Mouse (Mus musculus): ENCODE data around the gene Naa10.

Naa10 gene

GRCm38 (mm10) chrX:73921823-73922549 lies at the start of gene Naa10, which contains the start of gene Arhgap4:
Naa10 (minus strand) TSS chrX:73921944.
Arhgap4 (minus strand) TSS chrX:73921870.
- Histone ChIP-seq H3K4me3 (replicated peaks; ENCODE audit: low read length) (peak within 1 kb of the TSS; percentile 85), H3K27me3 (ENCODE audit: insufficient read depth, low read length) (no peaks in the 10 kb centered on the region), H3K36me3 (ENCODE audit: insufficient read depth, low read length) (peaks cover 60% of the 10 kb centered on the region), H3K9me3 (ENCODE audit: low read length) (no peaks in the 10 kb centered on the region), H3K4me1 (replicated peaks; ENCODE audit: low read depth, low read length) (peaks cover 38% of the 10 kb centered on the region)
- TF ChIP-seq POU5F1 (IDR thresholded peaks at IDR 0.05; ENCODE audit: borderline replicate concordance, low read length), result no peak
- no peak for TF ChIP-seq CTCF (conservative IDR thresholded peaks at IDR 0.05; ENCODE audit: low read length)
- no peak for TF ChIP-seq NANOG (IDR thresholded peaks at IDR 0.05; ENCODE audit: borderline replicate concordance, low read length)

GRCm38 (mm10) chrX:73970781-73971180 lies 49.0 kb upstream of the Naa10 start:
- no peak for TF ChIP-seq POU5F1 (IDR thresholded peaks at IDR 0.05; ENCODE audit: borderline replicate concordance, low read length)
- TF ChIP-seq NANOG (IDR thresholded peaks at IDR 0.05; ENCODE audit: borderline replicate concordance, low read length), result no peak
- no peak for TF ChIP-seq CTCF (conservative IDR thresholded peaks at IDR 0.05; ENCODE audit: low read length)

GRCm38 (mm10) chrX:73969729-73970128 lies 48.0 kb upstream of the Naa10 start:
- Histone ChIP-seq H3K4me3 (replicated peaks; ENCODE audit: low read length) (no peak overlapping the region), H3K4me1 (replicated peaks; ENCODE audit: low read depth, low read length) (peaks cover 15% of the 10 kb centered on the region), H3K9me3 (ENCODE audit: low read length) (no peaks in the 10 kb centered on the region), H3K36me3 (ENCODE audit: insufficient read depth, low read length) (peaks cover under 1% of the 10 kb centered on the region; the same call in 1 of the 2 replicates), H3K27me3 (ENCODE audit: insufficient read depth, low read length) (no peaks in the 10 kb centered on the region)
- no peak for TF ChIP-seq NANOG (IDR thresholded peaks at IDR 0.05; ENCODE audit: borderline replicate concordance, low read length)
- TF ChIP-seq POU5F1 (IDR thresholded peaks at IDR 0.05; ENCODE audit: borderline replicate concordance, low read length), result no peak
- no peak for TF ChIP-seq CTCF (conservative IDR thresholded peaks at IDR 0.05; ENCODE audit: low read length)

More at GRCm38 (mm10) chrX:73970781-73971180, 49.0 kb upstream of the Naa10 start:
- no peak overlapping the region for H3K4me3 ChIP-seq (replicated peaks; ENCODE audit: low read length)
- peaks cover 18% of the 10 kb centered on the region for H3K4me1 ChIP-seq (replicated peaks; ENCODE audit: low read depth, low read length)
- H3K27me3 ChIP-seq (ENCODE audit: insufficient read depth, low read length), result no peaks in the 10 kb centered on the region
- no peaks in the 10 kb centered on the region for H3K9me3 ChIP-seq (ENCODE audit: low read length)
- no peaks in the 10 kb centered on the region for H3K36me3 ChIP-seq (ENCODE audit: insufficient read depth, low read length)

GRCm38 (mm10) chrX:73969167-73969566 lies 47.4 kb upstream of the Naa10 start:
- Histone ChIP-seq H3K27me3 (ENCODE audit: insufficient read depth, low read length) (no peaks in the 10 kb centered on the region), H3K4me3 (replicated peaks; ENCODE audit: low read length) (no peak overlapping the region), H3K36me3 (ENCODE audit: insufficient read depth, low read length) (peaks cover 6% of the 10 kb centered on the region), H3K9me3 (ENCODE audit: low read length) (no peaks in the 10 kb centered on the region), H3K4me1 (replicated peaks; ENCODE audit: low read depth, low read length) (peaks cover 20% of the 10 kb centered on the region)
- TF ChIP-seq POU5F1 (IDR thresholded peaks at IDR 0.05; ENCODE audit: borderline replicate concordance, low read length) (no peak), NANOG (IDR thresholded peaks at IDR 0.05; ENCODE audit: borderline replicate concordance, low read length) (no peak), CTCF (conservative IDR thresholded peaks at IDR 0.05; ENCODE audit: low read length) (no peak)

- no peaks in the 10 kb centered on the region for H3K9me3 ChIP-seq (ENCODE audit: low read length)
- H3K36me3 ChIP-seq (ENCODE audit: insufficient read depth, low read length), result peaks cover 24% of the 10 kb centered on the region
- peaks cover 37% of the 10 kb centered on the region for H3K4me1 ChIP-seq (replicated peaks; ENCODE audit: low read depth, low read length)
- peak overlapping the region; percentile 91 for H3K4me3 ChIP-seq (replicated peaks; ENCODE audit: low read length)
- TF ChIP-seq CTCF (conservative IDR thresholded peaks at IDR 0.05; ENCODE audit: low read length) (no peak), POU5F1 (IDR thresholded peaks at IDR 0.05; ENCODE audit: borderline replicate concordance, low read length) (no peak), NANOG (IDR thresholded peaks at IDR 0.05; ENCODE audit: borderline replicate concordance, low read length) (no peak)
- H3K27me3 ChIP-seq (ENCODE audit: insufficient read depth, low read length), result no peaks in the 10 kb centered on the region
Measured at GRCm38 (mm10) chrX:73967177-73968075, 45.7 kb upstream of the Naa10 start.

GRCm38 (mm10) chrX:73966248-73967176 lies 44.8 kb upstream of the Naa10 start, which contains the start of gene Hcfc1:
Hcfc1 (minus strand) TSS chrX:73966357.
- H3K4me1 ChIP-seq (replicated peaks; ENCODE audit: low read depth, low read length), result peaks cover 46% of the 10 kb centered on the region
- no peaks in the 10 kb centered on the region for H3K27me3 ChIP-seq (ENCODE audit: insufficient read depth, low read length)
- H3K36me3 ChIP-seq (ENCODE audit: insufficient read depth, low read length), result peaks cover 33% of the 10 kb centered on the region
- no peak for TF ChIP-seq POU5F1 (IDR thresholded peaks at IDR 0.05; ENCODE audit: borderline replicate concordance, low read length)
- TF ChIP-seq NANOG (IDR thresholded peaks at IDR 0.05; ENCODE audit: borderline replicate concordance, low read length), result no peak
- TF ChIP-seq CTCF (conservative IDR thresholded peaks at IDR 0.05; ENCODE audit: low read length), result no peak
- peak within 1 kb of the TSS; percentile 91 for H3K4me3 ChIP-seq (replicated peaks; ENCODE audit: low read length)
- H3K9me3 ChIP-seq (ENCODE audit: low read length), result no peaks in the 10 kb centered on the region

GRCm38 (mm10) chrX:73965307-73965706 lies 43.6 kb upstream of the Naa10 start:
- TF ChIP-seq NANOG (IDR thresholded peaks at IDR 0.05; ENCODE audit: borderline replicate concordance, low read length) (no peak), POU5F1 (IDR thresholded peaks at IDR 0.05; ENCODE audit: borderline replicate concordance, low read length) (no peak), CTCF (conservative IDR thresholded peaks at IDR 0.05; ENCODE audit: low read length) (no peak)
- Histone ChIP-seq H3K9me3 (ENCODE audit: low read length) (no peaks in the 10 kb centered on the region), H3K36me3 (ENCODE audit: insufficient read depth, low read length) (peaks cover 44% of the 10 kb centered on the region), H3K27me3 (ENCODE audit: insufficient read depth, low read length) (no peaks in the 10 kb centered on the region), H3K4me3 (replicated peaks; ENCODE audit: low read length) (peak overlapping the region; percentile 91), H3K4me1 (replicated peaks; ENCODE audit: low read depth, low read length) (peaks cover 57% of the 10 kb centered on the region)
